Mouse (Mus musculus): ENCODE data around the gene Usp18. TPM values are rescaled to one million over a fixed set of nuclear protein-coding genes. Genes with fewer than 3 reads are reported as not detected.

Usp18 gene
- polyA plus RNA-seq, 1 experiment from 2014 or later = 30.4 TPM

- 54% methylated on average over 1 of the region's 1 CpGs for WGBS
Measured at GRCm38 (mm10) chr6:121250406-121250805, 4.7 kb downstream of the Usp18 start.

GRCm38 (mm10) chr6:121251256-121251655, 5.5 kb downstream of the Usp18 start:
- no peaks in the 10 kb centered on the region for H3K9me3 ChIP-seq (ENCODE audit: low read length)
- ATAC-seq (no peak), DNase-seq (ENCODE audit: low spot score) (no peak)
- no peaks in the 10 kb centered on the region for H3K27me3 ChIP-seq (replicated peaks; ENCODE audit: insufficient read depth, low read length)
- H3K4me2 ChIP-seq (replicated peaks; ENCODE audit: low read depth, low read length) = no peak overlapping the region
- WGBS = 68% methylated on average over 5 of the region's 5 CpGs
- TF ChIP-seq EP300 (IDR thresholded peaks at IDR 0.05) (no peak), CTCF (IDR thresholded peaks at IDR 0.05) (no peak)
- H3K4me1 ChIP-seq (ENCODE audit: insufficient read depth, low read depth, low read length) = 0 out of 2 replicates have a peak, but pooled peaks cover 7% of the 10 kb centered on the region
- no peak overlapping the region for H3K9ac ChIP-seq (replicated peaks; ENCODE audit: low read depth)
- no peaks in the 10 kb centered on the region for H3K36me3 ChIP-seq (ENCODE audit: insufficient read depth, low read length)
- no peak overlapping the region for H3K4me3 ChIP-seq (ENCODE audit: low read depth, low read length)
- no peak overlapping the region for H3K27ac ChIP-seq (ENCODE audit: low read length)

More at GRCm38 (mm10) chr6:121250406-121250805, 4.7 kb downstream of the Usp18 start:
- H3K4me1 ChIP-seq (ENCODE audit: insufficient read depth, low read depth, low read length) = 0 out of 2 replicates have a peak, but pooled peaks cover 7% of the 10 kb centered on the region
- ATAC-seq (no peak), DNase-seq (ENCODE audit: low spot score) (no peak)
- no peaks in the 10 kb centered on the region for H3K27me3 ChIP-seq (replicated peaks; ENCODE audit: insufficient read depth, low read length)
- H3K9me3 ChIP-seq (ENCODE audit: low read length) = no peaks in the 10 kb centered on the region
- H3K4me2 ChIP-seq (replicated peaks; ENCODE audit: low read depth, low read length) = no peak overlapping the region
- H3K27ac ChIP-seq (ENCODE audit: low read length) = no peak overlapping the region
- no peak overlapping the region for H3K4me3 ChIP-seq (ENCODE audit: low read depth, low read length)
- no peaks in the 10 kb centered on the region for H3K36me3 ChIP-seq (ENCODE audit: insufficient read depth, low read length)
- no peak overlapping the region for H3K9ac ChIP-seq (replicated peaks; ENCODE audit: low read depth)
- TF ChIP-seq EP300 (IDR thresholded peaks at IDR 0.05) = no peak
- TF ChIP-seq CTCF (IDR thresholded peaks at IDR 0.05) = no peak

- H3K36me3 ChIP-seq (ENCODE audit: insufficient read depth, low read length) = peaks cover 19% of the 10 kb centered on the region
- peak; percentile 75 for DNase-seq (ENCODE audit: low spot score)
- ATAC-seq = no peak
- TF ChIP-seq EP300 (IDR thresholded peaks at IDR 0.05) = no peak
- TF ChIP-seq CTCF (IDR thresholded peaks at IDR 0.05) = peak; percentile 83
- H3K27ac ChIP-seq (ENCODE audit: low read length) = no peak overlapping the region
- no peaks in the 10 kb centered on the region for H3K4me1 ChIP-seq (ENCODE audit: insufficient read depth, low read depth, low read length)
- no peak overlapping the region for H3K9ac ChIP-seq (replicated peaks; ENCODE audit: low read depth)
- WGBS = 23% methylated on average over 9 of the region's 9 CpGs
- no peak overlapping the region for H3K4me3 ChIP-seq (ENCODE audit: low read depth, low read length)
- no peak overlapping the region for H3K4me2 ChIP-seq (replicated peaks; ENCODE audit: low read depth, low read length)
- H3K27me3 ChIP-seq (replicated peaks; ENCODE audit: insufficient read depth, low read length) = no peaks in the 10 kb centered on the region
- no peaks in the 10 kb centered on the region for H3K9me3 ChIP-seq (ENCODE audit: low read length)
Measured at GRCm38 (mm10) chr6:121260548-121260947, 14.8 kb downstream of the Usp18 start.

DNA sequence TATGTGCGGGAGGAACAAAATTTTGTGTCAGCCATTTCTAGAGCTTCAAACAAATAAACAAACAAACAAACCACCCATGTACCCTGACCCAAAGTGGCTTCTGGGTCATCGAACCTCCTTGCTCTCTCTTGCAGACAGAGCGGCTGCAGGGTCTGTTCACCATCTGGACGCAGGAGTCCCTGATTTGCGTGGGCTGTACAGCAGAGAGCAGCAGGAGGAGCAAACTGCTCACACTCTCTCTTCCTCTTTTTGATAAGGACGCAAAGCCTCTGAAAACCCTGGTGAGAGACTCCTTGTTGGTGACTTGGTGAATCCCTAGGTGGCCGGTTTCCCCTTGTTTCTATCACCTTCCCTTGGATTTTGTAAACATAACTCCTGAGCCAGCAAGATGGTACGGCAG, 15.5 kb downstream of the Usp18 start:
- Histone ChIP-seq H3K27me3 (replicated peaks; ENCODE audit: insufficient read depth, low read length) (no peaks in the 10 kb centered on the region), H3K36me3 (ENCODE audit: insufficient read depth, low read length) (peaks cover 21% of the 10 kb centered on the region), H3K27ac (ENCODE audit: low read length) (no peak overlapping the region), H3K9me3 (ENCODE audit: low read length) (no peaks in the 10 kb centered on the region), H3K4me3 (ENCODE audit: low read depth, low read length) (no peak overlapping the region), H3K4me1 (ENCODE audit: insufficient read depth, low read depth, low read length) (no peaks in the 10 kb centered on the region), H3K4me2 (replicated peaks; ENCODE audit: low read depth, low read length) (no peak overlapping the region), H3K9ac (replicated peaks; ENCODE audit: low read depth) (no peak overlapping the region)
- no peak for TF ChIP-seq CTCF (IDR thresholded peaks at IDR 0.05)
- TF ChIP-seq EP300 (IDR thresholded peaks at IDR 0.05) = no peak
- DNase-seq (ENCODE audit: low spot score) (no peak), ATAC-seq (no peak)
- WGBS = 63% methylated on average over 8 of the region's 8 CpGs

- ATAC-seq = no peak
- WGBS = 91% methylated on average over 10 of the region's 10 CpGs
- DNase-seq (ENCODE audit: low spot score) = no peak
Measured at GRCm38 (mm10) chr6:121262004-121262403, 16.3 kb downstream of the Usp18 start.

GRCm38 (mm10) chr6:121262496-121262895, 16.8 kb downstream of the Usp18 start:
- H3K9ac ChIP-seq (replicated peaks; ENCODE audit: low read depth) = no peak overlapping the region
- ATAC-seq = no peak
- H3K9me3 ChIP-seq (ENCODE audit: low read length) = no peaks in the 10 kb centered on the region

More at GRCm38 (mm10) chr6:121262004-121262403, 16.3 kb downstream of the Usp18 start:
- H3K27me3 ChIP-seq (replicated peaks; ENCODE audit: insufficient read depth, low read length) = no peaks in the 10 kb centered on the region
- peaks cover 21% of the 10 kb centered on the region for H3K36me3 ChIP-seq (ENCODE audit: insufficient read depth, low read length)
- no peak overlapping the region for H3K27ac ChIP-seq (ENCODE audit: low read length)
- no peak overlapping the region for H3K9ac ChIP-seq (replicated peaks; ENCODE audit: low read depth)
- no peaks in the 10 kb centered on the region for H3K9me3 ChIP-seq (ENCODE audit: low read length)
- H3K4me1 ChIP-seq (ENCODE audit: insufficient read depth, low read depth, low read length) = no peaks in the 10 kb centered on the region
- no peak overlapping the region for H3K4me3 ChIP-seq (ENCODE audit: low read depth, low read length)
- TF ChIP-seq EP300 (IDR thresholded peaks at IDR 0.05) (no peak), CTCF (IDR thresholded peaks at IDR 0.05) (no peak)
- H3K4me2 ChIP-seq (replicated peaks; ENCODE audit: low read depth, low read length) = no peak overlapping the region

DNA sequence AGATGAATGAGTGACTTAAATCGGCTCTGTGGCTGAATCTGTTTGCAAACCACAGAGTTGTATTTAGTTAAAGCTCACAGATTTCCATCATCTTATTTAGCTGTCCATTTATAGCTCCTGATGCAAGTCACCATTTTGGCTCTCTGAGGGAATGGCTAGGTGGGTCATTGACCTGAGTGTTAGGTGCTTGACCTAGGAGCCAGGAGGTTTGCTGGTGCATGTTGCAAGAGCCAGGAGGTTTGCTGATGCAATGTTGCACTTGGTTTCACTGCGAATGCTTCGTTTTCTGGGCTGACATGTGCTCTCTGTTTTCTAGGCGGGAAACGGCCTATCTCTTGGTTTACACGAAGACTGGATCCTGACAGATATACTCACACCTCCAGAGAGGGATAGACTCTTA, 24.4 kb downstream of the Usp18 start:
- ATAC-seq (no peak), DNase-seq (ENCODE audit: low spot score) (no peak)
- H3K4me2 ChIP-seq (replicated peaks; ENCODE audit: low read depth, low read length) = no peak overlapping the region
- no peak overlapping the region for H3K4me3 ChIP-seq (ENCODE audit: low read depth, low read length)
- TF ChIP-seq CTCF (IDR thresholded peaks at IDR 0.05) (no peak), EP300 (IDR thresholded peaks at IDR 0.05) (no peak)
- H3K9ac ChIP-seq (replicated peaks; ENCODE audit: low read depth) = no peak overlapping the region
- H3K27ac ChIP-seq (ENCODE audit: low read length) = no peak overlapping the region
- WGBS = 82% methylated on average over 6 of the region's 6 CpGs
- H3K9me3 ChIP-seq (ENCODE audit: low read length) = no peaks in the 10 kb centered on the region
- H3K27me3 ChIP-seq (replicated peaks; ENCODE audit: insufficient read depth, low read length) = no peaks in the 10 kb centered on the region
- H3K4me1 ChIP-seq (ENCODE audit: insufficient read depth, low read depth, low read length) = no peaks in the 10 kb centered on the region
- peaks cover 4% of the 10 kb centered on the region; the same call in 1 of the 2 replicates for H3K36me3 ChIP-seq (ENCODE audit: insufficient read depth, low read length)

More at GRCm38 (mm10) chr6:121262496-121262895, 16.8 kb downstream of the Usp18 start:
- TF ChIP-seq EP300 (IDR thresholded peaks at IDR 0.05) (no peak), CTCF (IDR thresholded peaks at IDR 0.05) (no peak)
- DNase-seq (ENCODE audit: low spot score) = no peak
- 87% methylated on average over 11 of the region's 11 CpGs for WGBS
- no peak overlapping the region for H3K4me2 ChIP-seq (replicated peaks; ENCODE audit: low read depth, low read length)
- no peak overlapping the region for H3K27ac ChIP-seq (ENCODE audit: low read length)
- no peaks in the 10 kb centered on the region for H3K4me1 ChIP-seq (ENCODE audit: insufficient read depth, low read depth, low read length)
- H3K4me3 ChIP-seq (ENCODE audit: low read depth, low read length) = no peak overlapping the region
- H3K36me3 ChIP-seq (ENCODE audit: insufficient read depth, low read length) = peaks cover 21% of the 10 kb centered on the region
- no peaks in the 10 kb centered on the region for H3K27me3 ChIP-seq (replicated peaks; ENCODE audit: insufficient read depth, low read length)
